12 mouse cellular contexts compared by ENCODE assay signal in the genomic region with DNA sequence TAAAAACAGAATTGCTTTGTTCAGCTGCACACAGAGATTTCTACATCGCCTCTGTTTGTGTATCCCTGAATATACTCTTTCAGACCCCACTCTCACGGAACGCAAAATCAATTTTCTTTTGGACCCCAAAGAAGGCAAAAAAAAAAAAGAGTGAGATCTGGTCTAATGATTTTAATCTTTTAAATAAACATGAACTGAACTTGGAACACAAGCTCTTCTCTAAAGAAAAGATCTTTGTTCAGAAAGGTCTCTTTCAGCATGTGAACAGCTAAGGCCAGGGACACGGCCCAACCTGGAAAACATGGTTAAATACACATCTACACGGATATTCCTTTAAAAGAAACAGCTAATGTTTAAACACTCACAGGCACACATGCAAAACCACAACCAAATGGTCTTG. TPM values are rescaled to one million over a fixed set of nuclear protein-coding genes. Genes with fewer than 3 reads are reported as not detected.
A peak's percentile ranks its signal among the peaks of the same experiment; 100 is the strongest.
DNase-seq lines count a peak whose midpoint lies in the region; ATAC-seq lines count a peak whose summit lies in the region.
"Had no signal": no experiment of that assay in that cellular context is flagged by ENCODE, and none has a peak within 500 bp of the region (broad histone marks: within the 10 kb centered on the region; RNA-seq: fewer than 3 reads in every experiment).

No protein-coding gene starts in this region.

- no peaks in the 10 kb centered on the region for H3K9me3 ChIP-seq in embryonic facial prominence, embryonic 12.5 days
- H3K9me3 ChIP-seq in embryonic facial prominence, embryonic 10.5 days = peaks cover under 1% of the 10 kb centered on the region; the same call in 1 of the 2 replicates
- no peaks in the 10 kb centered on the region; the same call in 1 of the 2 replicates for H3K9me3 ChIP-seq in limb, embryonic 11.5 days (ENCODE audit: control insufficient read depth, low read length)
- 0 out of 2 replicates have a peak, but pooled peaks cover 1% of the 10 kb centered on the region for H3K9me3 ChIP-seq in limb, embryonic 10.5 days (replicated peaks)
- peaks cover 3% of the 10 kb centered on the region; the same call in 1 of the 2 replicates for H3K9me3 ChIP-seq in limb, embryonic 13.5 days
- H3K9me3 ChIP-seq in stomach, embryonic 15.5 days = no peaks in the 10 kb centered on the region

- H3K4me2 ChIP-seq in embryonic facial prominence, embryonic 12.5 days (replicated peaks) = no peak overlapping the region
- H3K4me2 ChIP-seq in limb, embryonic 11.5 days (ENCODE audit: low read depth, severe bottlenecking) = no peak overlapping the region
- H3K4me2 ChIP-seq in limb, embryonic 13.5 days (replicated peaks) = 0 out of 2 replicates have a peak overlapping the region, but pooled peaks have one; percentile 4
- H3K4me2 ChIP-seq in stomach, embryonic 15.5 days = no peak overlapping the region

- DNase-seq in embryonic facial prominence, embryonic 10.5 days (ENCODE audit: low spot score) = no peak
- DNase-seq in limb, embryonic 11.5 days (ENCODE audit: low spot score) = no peak
- no peak for DNase-seq in limb, embryonic 10.5 days (ENCODE audit: low spot score)
- no peak for DNase-seq in kidney, adult 18-20 months
- DNase-seq in gastrocnemius, postnatal 36 days = no peak
- DNase-seq: kidney, postnatal 4 days had no signal

- WGBS in embryonic facial prominence, embryonic 12.5 days = 29% methylated on average over 5 of the region's 5 CpGs
- WGBS in embryonic facial prominence, embryonic 10.5 days = 56% methylated on average over 5 of the region's 5 CpGs
- WGBS in limb, embryonic 11.5 days = 75% methylated on average over 5 of the region's 5 CpGs
- WGBS in limb, embryonic 10.5 days = 91% methylated on average over 5 of the region's 5 CpGs
- 42% methylated on average over 5 of the region's 5 CpGs for WGBS in limb, embryonic 13.5 days
- 34% methylated on average over 5 of the region's 5 CpGs for WGBS in stomach, embryonic 15.5 days

- H3K27me3 ChIP-seq in embryonic facial prominence, embryonic 12.5 days = no peaks in the 10 kb centered on the region
- H3K27me3 ChIP-seq in embryonic facial prominence, embryonic 10.5 days (replicated peaks; ENCODE audit: low read depth, poor library complexity, severe bottlenecking) = no peaks in the 10 kb centered on the region
- H3K27me3 ChIP-seq in limb, embryonic 11.5 days (ENCODE audit: control insufficient read depth, insufficient read depth, low read length) = no peaks in the 10 kb centered on the region
- no peaks in the 10 kb centered on the region for H3K27me3 ChIP-seq in limb, embryonic 10.5 days (ENCODE audit: low read depth, poor library complexity, severe bottlenecking)
- H3K27me3 ChIP-seq in limb, embryonic 13.5 days = peaks cover 8% of the 10 kb centered on the region; the same call in 1 of the 2 replicates
- no peaks in the 10 kb centered on the region for H3K27me3 ChIP-seq in stomach, embryonic 15.5 days (replicated peaks)
- H3K27me3 ChIP-seq: neural tube, embryonic 12.5 days had no signal

- no peak overlapping the region for H3K9ac ChIP-seq in embryonic facial prominence, embryonic 12.5 days
- no peak overlapping the region for H3K9ac ChIP-seq in limb, embryonic 11.5 days (ENCODE audit: low read length)
- no peak overlapping the region for H3K9ac ChIP-seq in limb, embryonic 13.5 days
- H3K9ac ChIP-seq in stomach, embryonic 15.5 days = no peak overlapping the region
- H3K9ac ChIP-seq: neural tube, embryonic 12.5 days had no signal

- no peak for ATAC-seq in embryonic facial prominence, embryonic 12.5 days (ENCODE audit: insufficient number of reproducible peaks, insufficient read depth, low FRiP score, low TSS enrichment)
- no peak for ATAC-seq in limb, embryonic 11.5 days (ENCODE audit: insufficient number of reproducible peaks, low FRiP score, low TSS enrichment, low read depth)
- no peak for ATAC-seq in limb, embryonic 13.5 days (ENCODE audit: low FRiP score, low read depth)
- no peak for ATAC-seq in stomach, embryonic 15.5 days (ENCODE audit: insufficient read depth, low FRiP score, low read depth)
- ATAC-seq: activated CD4-positive, CD25-positive, alpha-beta regulatory T cell, adult 4 months had no signal

- no peak overlapping the region for H3K4me3 ChIP-seq in embryonic facial prominence, embryonic 12.5 days
- H3K4me3 ChIP-seq in embryonic facial prominence, embryonic 10.5 days = no peak overlapping the region
- no peak overlapping the region for H3K4me3 ChIP-seq in limb, embryonic 11.5 days (ENCODE audit: low read depth, low read length)
- no peak overlapping the region for H3K4me3 ChIP-seq in limb, embryonic 10.5 days
- no peak overlapping the region for H3K4me3 ChIP-seq in limb, embryonic 13.5 days
- H3K4me3 ChIP-seq in stomach, embryonic 15.5 days (replicated peaks) = no peak overlapping the region
- H3K4me3 ChIP-seq: neural tube, embryonic 12.5 days had no signal

- H3K4me1 ChIP-seq in embryonic facial prominence, embryonic 12.5 days = peaks cover 20% of the 10 kb centered on the region
- H3K4me1 ChIP-seq in embryonic facial prominence, embryonic 10.5 days = peaks cover 21% of the 10 kb centered on the region
- H3K4me1 ChIP-seq in limb, embryonic 11.5 days (ENCODE audit: control insufficient read depth, insufficient read depth, low read length) = no peaks in the 10 kb centered on the region
- H3K4me1 ChIP-seq in limb, embryonic 10.5 days = peaks cover 5% of the 10 kb centered on the region; the same call in 1 of the 2 replicates
- peaks cover 39% of the 10 kb centered on the region for H3K4me1 ChIP-seq in limb, embryonic 13.5 days
- H3K4me1 ChIP-seq in stomach, embryonic 15.5 days = 0 out of 2 replicates have a peak, but pooled peaks cover 7% of the 10 kb centered on the region

- no peaks in the 10 kb centered on the region for H3K36me3 ChIP-seq in embryonic facial prominence, embryonic 12.5 days
- H3K36me3 ChIP-seq in embryonic facial prominence, embryonic 10.5 days (replicated peaks) = peaks cover 6% of the 10 kb centered on the region
- H3K36me3 ChIP-seq in limb, embryonic 11.5 days (ENCODE audit: control insufficient read depth, insufficient read depth, low read length) = no peaks in the 10 kb centered on the region
- peaks cover 4% of the 10 kb centered on the region; the same call in 1 of the 2 replicates for H3K36me3 ChIP-seq in limb, embryonic 10.5 days
- peaks cover 3% of the 10 kb centered on the region; the same call in 1 of the 2 replicates for H3K36me3 ChIP-seq in limb, embryonic 13.5 days
- no peaks in the 10 kb centered on the region for H3K36me3 ChIP-seq in stomach, embryonic 15.5 days

- H3K27ac ChIP-seq in embryonic facial prominence, embryonic 12.5 days = peak overlapping the region; percentile 80; the same call in 1 of the 2 replicates
- no peak overlapping the region for H3K27ac ChIP-seq in embryonic facial prominence, embryonic 10.5 days (replicated peaks)
- 0 out of 2 replicates have a peak overlapping the region, but pooled peaks have one; percentile 26 for H3K27ac ChIP-seq in limb, embryonic 11.5 days (replicated peaks; ENCODE audit: low read depth, low read length)
- no peak overlapping the region for H3K27ac ChIP-seq in limb, embryonic 10.5 days
- peak overlapping the region; percentile 73 for H3K27ac ChIP-seq in limb, embryonic 13.5 days
- peak overlapping the region; percentile 78 for H3K27ac ChIP-seq in stomach, embryonic 15.5 days
- H3K27ac ChIP-seq: neural tube, embryonic 12.5 days had no signal

- intact Hi-C loops in gastrocnemius, postnatal 36 days (cut with DNase I) = no loop called here

RNA-seq across cellular contexts. Expression of a gene that starts 46.6 kb away (rescaled TPM):
- 13.8 and 18.3 TPM in 2 replicates for polyA plus RNA-seq in embryonic facial prominence, embryonic 12.5 days (2016; fragmentation: Nextera tagmentation; extraction: Ambion mirVana)
- polyA plus RNA-seq in embryonic facial prominence, embryonic 10.5 days (2016; fragmentation: Nextera tagmentation; extraction: Ambion mirVana) = 7.9 and 9.6 TPM in 2 replicates
- 8.3 and 9.2 TPM in 2 replicates for polyA plus RNA-seq in limb, embryonic 11.5 days (2014; fragmentation: Nextera tagmentation; extraction: Ambion mirVana)
- polyA plus RNA-seq in limb, embryonic 10.5 days (2016; fragmentation: Nextera tagmentation; extraction: Ambion mirVana) = 4.4 and 4.6 TPM in 2 replicates
- polyA plus RNA-seq in limb, embryonic 13.5 days (2015; fragmentation: Nextera tagmentation; extraction: Ambion mirVana) = 7.4 and 8.2 TPM in 2 replicates
- polyA plus RNA-seq in stomach, embryonic 15.5 days (2015; fragmentation: Nextera tagmentation; extraction: Ambion mirVana) = 11.3 and 12.6 TPM in 2 replicates
- under 1 TPM in 1 of 2 experiments, not detected in 1; 0.23 TPM for total RNA-seq in gastrocnemius, postnatal 36 days (2021)
- total RNA-seq: common myeloid progenitor, adult 5-6 weeks had no signal
- polyA plus RNA-seq: activated CD4-positive, CD25-positive, alpha-beta regulatory T cell, adult 4 months had no signal

Comparison
In these comparisons a context has a peak if more than half of its experiments do, and no peak if none do; other contexts are left out.
1. H3K27ac ChIP-seq: peak in embryonic facial prominence, embryonic 12.5 days (single experiment), limb, embryonic 11.5 days (single experiment), limb, embryonic 13.5 days (single experiment) and stomach, embryonic 15.5 days (single experiment); none in embryonic facial prominence, embryonic 10.5 days (single experiment) and limb, embryonic 10.5 days (single experiment).